Mouse (Mus musculus): Measurements from ENCODE around the gene Lrrc45. TPM values are rescaled to one million over a fixed set of nuclear protein-coding genes. Genes with fewer than 3 reads are reported as not detected.
"Not testable (repeated sequence)": the region's sequence is repeated elsewhere in the genome, so short reads cannot be mapped to it uniquely, and the experiment has no call there.

The Lrrc45 gene
- total RNA-seq, 2 experiments from 2014 or later = 16.7 to 30.6 TPM

GRCm38 (mm10) chr11:120726243-120727168, 12.8 kb downstream of the Lrrc45 start:
- no peak; the same call in 1 of the 2 replicates for ATAC-seq (replicated peaks; ENCODE audit: poor library complexity, severe bottlenecking)

- peak; percentile 82 for ATAC-seq (replicated peaks; ENCODE audit: poor library complexity, severe bottlenecking)
Measured at GRCm38 (mm10) chr11:120727169-120727527, 13.4 kb downstream of the Lrrc45 start, which contains the start of gene Dcxr. Gene Dcxr (minus strand): TSS chr11:120727281.

- no peak for ATAC-seq (replicated peaks; ENCODE audit: poor library complexity, severe bottlenecking)
Measured at GRCm38 (mm10) chr11:120727564-120727963, 13.8 kb downstream of the Lrrc45 start.

GRCm38 (mm10) chr11:120728530-120729240, 15.0 kb downstream of the Lrrc45 start:
- no peak for ATAC-seq (replicated peaks; ENCODE audit: poor library complexity, severe bottlenecking)

GRCm38 (mm10) chr11:120729432-120730050, 15.8 kb downstream of the Lrrc45 start:
- peak; percentile 70 for ATAC-seq (replicated peaks; ENCODE audit: poor library complexity, severe bottlenecking)

GRCm38 (mm10) chr11:120730331-120730870, 16.7 kb downstream of the Lrrc45 start:
- no peak for ATAC-seq (replicated peaks; ENCODE audit: poor library complexity, severe bottlenecking)

- no peak for ATAC-seq (replicated peaks; ENCODE audit: poor library complexity, severe bottlenecking)
Measured at GRCm38 (mm10) chr11:120731395-120731794, 17.7 kb downstream of the Lrrc45 start.

DNA sequence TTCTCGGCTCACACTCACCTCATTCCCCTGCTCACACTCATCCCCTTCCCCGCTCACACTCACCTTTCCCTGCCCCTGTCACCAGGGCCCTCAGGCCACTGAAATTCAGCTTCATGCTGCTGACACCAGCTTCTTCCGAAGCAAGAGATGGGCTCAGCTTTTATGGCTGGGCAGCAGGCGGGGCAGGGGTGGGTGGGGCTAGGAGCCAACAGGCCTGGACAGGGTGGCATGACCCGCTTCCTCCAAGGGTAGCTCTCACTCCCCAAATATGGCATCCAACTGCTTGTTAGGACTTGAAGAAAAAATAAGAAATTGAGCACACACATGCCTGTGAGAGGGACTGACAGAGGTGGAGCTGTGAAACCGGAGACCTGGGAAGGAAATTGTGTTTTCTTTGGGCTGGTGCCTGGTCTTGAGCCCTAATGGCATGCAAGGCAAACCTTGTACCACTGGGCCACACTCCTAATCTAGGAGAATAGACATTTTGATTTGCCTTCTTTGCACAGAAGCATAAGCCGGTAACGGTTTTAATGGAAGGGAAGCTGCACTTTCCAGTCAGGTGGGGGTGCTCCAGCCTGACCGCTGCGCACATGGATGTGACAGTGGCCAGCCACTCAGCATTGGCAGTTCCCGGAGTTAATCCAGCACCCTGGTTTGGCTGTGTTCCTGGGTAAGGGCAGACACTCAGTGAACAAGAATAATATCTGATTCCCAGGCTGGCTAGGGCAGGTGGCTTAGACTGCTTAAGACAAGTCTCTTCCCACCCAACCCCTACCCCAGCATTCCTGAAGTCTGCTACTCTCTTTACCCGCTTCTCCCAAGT, 18.3 kb downstream of the Lrrc45 start, which contains the start of gene Cbr2:
Cbr2 (minus strand) TSS at position 257 of the 823 bp plus-strand sequence.
- ATAC-seq (replicated peaks; ENCODE audit: poor library complexity, severe bottlenecking) = no peak

- no peak for ATAC-seq (replicated peaks; ENCODE audit: poor library complexity, severe bottlenecking)
Measured at GRCm38 (mm10) chr11:120733521-120733920, 19.8 kb downstream of the Lrrc45 start.

DNA sequence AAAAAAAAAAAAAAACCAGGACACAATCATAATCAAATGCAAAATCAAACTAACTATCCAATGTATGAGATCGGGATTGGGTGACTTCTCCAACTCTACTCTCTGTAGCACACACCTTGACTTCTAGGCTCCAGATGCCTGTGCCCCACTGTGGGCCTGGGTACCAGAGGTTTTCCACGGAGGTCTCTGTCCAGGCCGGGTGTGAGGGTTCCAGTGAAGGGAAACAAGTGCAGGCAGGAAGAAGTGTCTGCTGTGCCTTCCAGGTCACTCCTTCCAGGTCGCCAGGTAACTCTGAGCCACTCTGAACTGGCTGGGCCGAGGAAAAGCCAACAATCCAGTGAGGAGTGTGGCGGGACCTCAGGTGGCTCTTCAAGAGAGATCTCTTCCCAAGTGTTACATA, 22.7 kb downstream of the Lrrc45 start:
- ATAC-seq (replicated peaks; ENCODE audit: poor library complexity, severe bottlenecking) = no peak

GRCm38 (mm10) chr11:120740981-120741380, 27.3 kb downstream of the Lrrc45 start:
- no peak for ATAC-seq (replicated peaks; ENCODE audit: poor library complexity, severe bottlenecking)

- ATAC-seq (replicated peaks; ENCODE audit: poor library complexity, severe bottlenecking) = no peak
Measured at GRCm38 (mm10) chr11:120744121-120744701, 30.5 kb downstream of the Lrrc45 start.

GRCm38 (mm10) chr11:120747974-120748373, 34.2 kb downstream of the Lrrc45 start:
- no peak; the same call in 1 of the 2 replicates for ATAC-seq (replicated peaks; ENCODE audit: poor library complexity, severe bottlenecking)

- ATAC-seq (replicated peaks; ENCODE audit: poor library complexity, severe bottlenecking) = peak; percentile 90
Measured at GRCm38 (mm10) chr11:120749430-120749829, 35.7 kb downstream of the Lrrc45 start.

DNA sequence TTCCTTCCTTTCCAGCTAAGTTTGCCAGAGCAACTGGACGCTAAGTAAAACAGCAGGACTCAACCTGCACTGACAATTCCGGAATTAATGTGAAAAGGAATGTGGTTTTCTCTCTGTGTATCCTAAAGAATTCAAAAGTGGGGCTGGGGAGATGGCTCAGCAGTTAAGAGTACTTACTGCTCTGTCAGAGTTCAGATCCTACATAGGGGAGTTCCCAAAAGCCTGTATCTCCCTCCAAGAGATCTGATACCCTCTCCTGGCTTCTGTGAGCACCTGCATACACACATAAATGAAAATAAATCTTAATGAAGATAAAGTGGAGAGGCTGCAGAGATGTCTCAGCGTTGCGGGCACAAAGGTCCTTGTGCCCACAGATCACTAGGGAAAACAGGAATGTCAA, 37.9 kb downstream of the Lrrc45 start:
- no peak for ATAC-seq (replicated peaks; ENCODE audit: poor library complexity, severe bottlenecking)

DNA sequence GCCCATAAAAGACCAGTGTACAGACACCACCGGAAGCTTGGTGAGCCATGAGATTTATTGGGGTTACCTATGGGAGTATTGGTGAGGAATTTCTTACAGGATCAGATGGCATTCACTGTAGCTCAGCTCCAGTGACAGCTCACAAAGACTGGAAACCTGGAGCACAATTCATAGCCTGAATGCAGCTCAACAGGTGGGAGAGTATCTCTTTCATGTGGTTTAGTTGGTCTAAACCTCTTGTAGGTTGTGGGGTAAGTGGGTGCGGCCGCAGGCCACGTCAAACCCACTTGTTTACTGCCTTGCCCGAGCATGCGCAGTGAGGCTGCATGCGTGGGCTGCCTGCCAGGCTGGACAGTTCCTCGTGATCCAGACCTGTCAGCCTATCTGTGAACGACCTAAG, 46.5 kb downstream of the Lrrc45 start:
- ATAC-seq (replicated peaks; ENCODE audit: poor library complexity, severe bottlenecking) = no peak

DNA sequence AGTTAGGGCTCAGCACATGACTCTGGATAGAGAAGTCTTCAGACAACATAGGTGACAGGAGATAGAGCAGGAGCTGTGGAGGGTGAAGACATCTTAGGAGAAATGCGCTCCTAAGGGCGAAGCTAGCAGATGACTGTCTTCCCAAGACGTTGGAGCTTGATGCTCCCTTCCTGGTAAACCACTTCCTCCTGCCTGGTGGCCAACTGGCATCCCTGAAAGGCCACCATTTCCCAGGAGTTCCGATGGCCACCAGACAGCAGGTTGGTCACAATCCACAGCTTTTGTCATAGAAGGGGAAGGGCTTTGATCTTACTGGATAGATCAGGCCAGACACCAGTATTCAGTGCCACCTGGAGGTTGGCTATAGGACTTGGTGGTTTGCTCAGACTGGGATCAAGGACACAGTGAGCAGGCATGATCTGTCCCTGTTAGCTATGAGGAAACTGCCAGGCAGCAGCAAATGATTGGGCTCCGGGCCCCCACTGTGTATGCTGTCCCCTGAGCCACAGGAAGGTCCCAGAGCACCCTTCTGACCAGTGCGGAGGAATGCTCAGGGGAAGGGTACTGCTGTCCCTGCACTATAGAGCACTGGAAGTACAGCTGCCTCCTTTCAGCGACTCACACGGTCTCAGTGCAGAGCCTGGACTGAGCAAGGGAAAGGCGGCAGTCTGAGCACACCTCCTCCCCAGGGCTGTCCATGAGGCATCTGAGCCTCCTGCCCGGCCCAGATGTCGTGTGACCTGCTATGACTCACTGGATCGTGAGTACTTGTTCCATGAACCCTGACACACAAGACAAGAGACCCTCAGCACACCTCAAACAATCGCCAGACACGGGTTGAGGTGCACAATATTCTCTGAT, 48.3 kb downstream of the Lrrc45 start:
- no peak for ATAC-seq (replicated peaks; ENCODE audit: poor library complexity, severe bottlenecking)

GRCm38 (mm10) chr11:120762672-120763041, 48.9 kb downstream of the Lrrc45 start, which contains the start of gene Hmga1b:
Gene Hmga1b (plus strand): TSS chr11:120762794.
- not testable (repeated sequence) for ATAC-seq (replicated peaks; ENCODE audit: poor library complexity, severe bottlenecking)
